Mouse (Mus musculus) right cerebral cortex, postnatal 25 days (tissue): Measurements from ENCODE around the gene Arfgap1.
A peak's percentile ranks its signal among the peaks of the same experiment; 100 is the strongest.

Experiments
- DNase-seq: peaks from one replicate; pipeline ENCODE4 v3.0.0; 2022

The Arfgap1 gene

DNA sequence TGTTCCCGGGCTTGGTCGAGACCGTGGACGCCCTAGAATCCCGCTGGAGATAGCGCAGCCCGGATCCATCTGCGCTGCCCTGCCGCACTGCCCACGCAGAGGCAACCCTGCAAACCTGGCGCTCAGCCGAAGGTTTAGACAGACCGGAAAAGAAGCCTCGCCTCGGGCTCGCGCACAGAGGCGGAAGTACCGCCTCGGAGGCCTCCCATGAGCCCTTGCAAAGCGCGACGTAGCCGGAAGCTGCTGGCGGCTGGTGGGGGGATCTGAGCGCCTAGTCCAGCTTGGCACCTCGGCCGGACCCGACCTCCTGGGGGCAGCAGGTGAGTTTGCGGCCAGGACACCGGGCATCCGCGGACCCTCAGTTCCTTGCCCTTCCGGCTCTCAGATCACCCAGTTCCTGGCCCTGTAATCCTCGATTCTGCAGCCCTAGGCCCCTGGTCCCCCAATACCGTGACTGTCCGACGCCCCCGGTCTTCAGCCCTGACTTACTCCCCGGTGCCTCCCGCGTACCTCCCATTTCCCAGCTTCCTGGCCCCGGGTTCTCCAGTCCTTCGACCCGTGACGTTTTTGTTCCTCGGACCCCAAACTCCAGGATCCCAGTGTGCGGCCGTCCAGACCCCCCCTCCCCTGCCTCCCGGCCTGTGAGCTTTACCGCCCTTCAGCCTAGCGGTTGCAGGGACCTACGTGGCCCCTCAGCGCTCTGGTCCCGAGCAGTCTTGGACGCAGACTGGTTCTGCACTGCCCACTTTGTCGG lies at the start of gene Arfgap1:
Gene Arfgap1, plus strand, starts transcription at position 216 of the 754 bp plus-strand sequence.
- peak; percentile 94 for DNase-seq

DNA sequence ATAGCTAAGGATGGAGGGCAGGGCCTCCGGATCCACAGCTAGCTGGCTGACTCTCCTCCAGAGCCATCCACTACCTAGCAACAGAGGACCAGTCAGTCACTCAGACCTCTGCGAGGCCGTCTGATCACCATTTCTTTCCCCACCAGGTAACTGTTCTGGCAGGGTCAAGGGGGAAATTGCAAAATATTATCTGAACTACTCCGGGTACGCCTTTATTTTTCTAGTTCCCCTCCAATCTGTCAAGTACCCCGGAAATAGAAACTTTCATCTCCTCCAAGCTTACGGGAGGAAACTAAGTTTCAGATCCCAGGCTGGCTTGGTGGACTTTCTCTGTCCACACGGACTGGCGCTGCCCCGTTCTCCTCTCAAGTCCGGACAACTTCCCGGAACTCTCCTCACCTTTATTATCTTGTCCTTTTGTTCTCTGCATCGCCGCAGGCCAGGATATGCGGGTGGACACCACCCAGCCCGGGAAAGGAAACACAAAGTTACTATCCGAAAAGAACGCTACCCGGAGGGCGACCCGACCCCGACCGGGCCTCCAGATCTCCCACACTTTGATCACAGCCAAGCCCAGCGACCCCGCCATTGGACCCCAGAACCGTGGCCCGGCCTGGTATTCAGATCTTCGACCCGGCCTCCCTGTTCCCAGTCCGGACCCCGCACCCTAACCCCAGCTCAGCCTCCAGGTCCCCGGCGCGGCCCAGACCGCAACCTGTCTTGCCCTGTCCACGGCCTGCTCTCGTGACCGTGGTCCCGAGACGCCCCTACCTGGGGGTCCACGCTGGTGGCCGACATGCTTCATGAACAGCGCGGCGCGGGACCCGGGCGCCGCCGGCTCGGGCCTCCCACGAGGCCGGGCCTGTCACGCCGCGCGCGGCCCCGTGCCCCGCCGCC lies 46.9 kb upstream of the Arfgap1 start:
- no peak for DNase-seq

DNA sequence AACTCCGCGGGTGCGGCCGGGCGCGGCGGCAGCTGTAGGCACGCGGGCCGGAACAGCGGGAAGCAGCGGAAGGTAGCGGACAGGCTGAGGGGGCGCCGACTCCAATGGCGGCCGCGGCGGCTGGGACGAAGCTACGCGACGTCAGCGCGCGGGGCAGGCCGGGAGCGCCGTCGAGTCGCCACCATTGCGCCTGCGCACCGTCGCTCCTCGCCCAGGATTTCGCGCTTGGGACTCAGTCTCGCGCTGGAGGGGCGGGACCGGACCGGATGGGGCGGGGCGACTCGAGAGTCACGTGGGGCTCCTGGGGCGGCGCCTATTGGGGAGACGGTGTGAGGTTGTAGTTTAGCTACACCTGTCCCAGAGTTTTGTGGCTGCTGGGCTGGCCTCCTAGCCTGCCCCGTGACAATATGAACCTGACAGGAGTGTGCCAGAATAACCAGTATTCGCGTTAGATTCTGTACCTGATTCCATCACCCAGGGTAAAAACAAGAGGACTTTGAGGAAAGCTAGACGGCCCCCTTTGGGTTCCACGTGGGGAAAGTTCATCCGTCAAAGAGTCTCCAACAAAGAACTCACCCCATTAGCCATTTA lies 46.1 kb upstream of the Arfgap1 start, which contains the start of gene Ythdf1:
Gene Ythdf1, minus strand, starts transcription at position 140 of the 591 bp plus-strand sequence.
- peak; percentile 99 for DNase-seq

DNA sequence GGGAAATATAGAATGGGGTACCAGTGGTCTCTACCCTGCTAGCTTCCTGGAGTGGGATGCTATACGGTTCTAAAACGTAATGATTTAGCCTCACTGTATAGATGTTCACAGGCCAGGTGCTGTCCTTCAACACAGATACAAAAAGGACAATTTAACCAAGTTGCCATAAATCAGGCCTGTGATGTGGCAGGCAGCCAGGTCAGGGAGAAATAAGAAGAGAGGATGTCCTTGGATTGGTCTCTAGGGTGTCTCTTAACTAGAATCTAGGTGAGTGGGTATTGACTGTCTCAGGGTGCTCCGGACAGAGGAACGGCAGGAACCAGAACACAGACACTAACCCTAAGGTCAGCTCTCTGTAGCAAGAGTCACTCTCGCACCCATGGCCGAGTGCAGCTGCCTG lies 44.3 kb upstream of the Arfgap1 start:
- DNase-seq: no peak

DNA sequence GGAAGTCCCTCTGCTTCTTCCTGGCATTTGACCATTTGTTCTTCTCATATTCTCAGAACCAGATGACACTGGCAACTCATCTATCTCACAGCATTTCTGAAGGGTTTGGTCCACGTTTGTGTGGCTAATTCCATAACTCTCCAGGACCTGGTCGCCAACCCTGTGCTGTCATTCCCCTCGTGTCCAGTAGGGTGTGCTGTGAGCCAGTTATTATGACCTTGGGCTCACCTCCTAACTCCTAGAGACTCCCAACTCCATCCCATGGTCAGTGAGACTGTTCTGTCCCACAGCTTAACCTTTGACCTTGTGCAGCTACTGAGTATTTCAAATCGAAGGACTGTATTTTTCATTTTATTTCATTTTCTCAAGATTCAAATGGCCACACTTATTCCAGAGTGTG lies 41.8 kb upstream of the Arfgap1 start:
- DNase-seq: peak; percentile 44

DNA sequence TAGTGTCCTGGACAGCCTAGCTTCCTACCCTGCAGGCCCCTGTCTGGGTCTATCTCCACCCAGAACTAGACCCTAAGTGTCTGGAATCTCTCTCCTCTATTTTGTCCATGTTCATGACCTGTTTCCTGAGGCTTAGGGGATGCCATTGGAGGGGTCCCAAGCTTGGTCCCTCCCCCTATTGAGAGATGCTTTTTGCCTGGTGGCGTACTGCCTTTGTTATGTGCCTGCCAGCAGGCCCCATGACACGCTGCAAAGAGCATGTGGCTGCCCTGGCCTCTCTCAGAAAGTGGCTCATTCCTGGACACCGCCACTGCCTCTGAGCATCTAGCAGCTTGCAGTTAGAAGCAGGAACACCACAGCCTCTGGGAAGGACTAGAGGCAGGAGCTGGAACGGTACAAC lies 38.3 kb upstream of the Arfgap1 start, which contains the start of gene Birc7:
Gene Birc7, plus strand, starts transcription at position 301 of the 400 bp plus-strand sequence.
- DNase-seq: no peak

DNA sequence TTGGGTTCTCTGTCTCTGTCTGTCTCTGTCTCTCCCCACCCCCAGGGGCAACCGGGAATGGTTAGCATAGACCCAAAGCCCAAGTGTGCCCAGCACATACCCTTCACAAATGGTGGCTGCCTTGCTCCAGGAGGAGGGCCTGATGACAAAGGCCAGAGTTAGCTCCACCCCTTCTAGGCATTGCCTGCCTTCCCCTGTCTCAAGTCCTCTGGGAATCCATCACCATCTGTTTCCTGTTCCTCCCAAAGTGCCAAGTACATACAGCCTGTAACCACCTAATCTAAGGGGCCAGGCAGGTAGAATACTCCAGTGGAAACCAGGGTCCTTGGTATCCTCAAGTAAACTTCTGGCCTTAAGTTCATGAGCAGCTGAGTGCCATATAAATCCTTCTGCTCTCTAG lies 34.6 kb upstream of the Arfgap1 start:
- no peak for DNase-seq

DNA sequence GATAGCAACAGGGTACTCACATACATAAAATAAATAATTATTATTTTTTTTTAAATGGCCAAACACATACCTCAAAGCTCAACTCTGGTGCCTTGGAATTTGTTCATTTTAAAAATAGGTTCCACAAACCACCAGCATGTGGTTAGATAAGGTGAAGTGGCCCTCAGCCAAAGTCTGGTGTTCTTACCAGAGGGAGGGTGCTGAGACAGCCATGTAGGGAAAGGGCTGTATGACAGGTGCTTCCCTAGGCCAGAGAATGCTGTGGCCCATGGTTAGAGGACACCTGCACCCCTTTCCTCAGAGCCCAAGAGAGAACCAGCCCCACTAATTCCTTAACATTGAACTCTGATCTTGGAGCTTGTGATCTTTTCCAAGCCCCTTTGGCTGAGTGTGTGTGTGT lies 26.8 kb upstream of the Arfgap1 start:
- DNase-seq: no peak

DNA sequence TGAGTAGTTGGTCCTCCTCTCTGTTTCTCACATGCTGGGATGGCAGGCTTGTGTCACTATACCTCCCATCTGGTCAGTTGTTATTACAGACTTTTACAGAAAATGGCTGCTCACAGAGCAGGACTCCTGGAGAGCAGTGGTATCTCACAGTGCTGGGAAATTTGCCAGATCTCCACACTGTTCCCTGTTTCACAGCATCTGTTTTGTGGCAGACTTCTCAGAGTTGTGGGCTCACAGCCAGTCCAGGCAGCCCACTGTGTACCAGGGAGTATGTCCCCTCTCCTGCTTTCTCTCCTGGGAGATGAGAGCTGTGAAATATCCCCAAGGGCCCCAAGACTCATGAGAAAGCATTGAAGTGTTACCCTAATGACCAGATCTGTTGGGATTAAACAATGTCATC lies 25.2 kb upstream of the Arfgap1 start:
- no peak for DNase-seq

DNA sequence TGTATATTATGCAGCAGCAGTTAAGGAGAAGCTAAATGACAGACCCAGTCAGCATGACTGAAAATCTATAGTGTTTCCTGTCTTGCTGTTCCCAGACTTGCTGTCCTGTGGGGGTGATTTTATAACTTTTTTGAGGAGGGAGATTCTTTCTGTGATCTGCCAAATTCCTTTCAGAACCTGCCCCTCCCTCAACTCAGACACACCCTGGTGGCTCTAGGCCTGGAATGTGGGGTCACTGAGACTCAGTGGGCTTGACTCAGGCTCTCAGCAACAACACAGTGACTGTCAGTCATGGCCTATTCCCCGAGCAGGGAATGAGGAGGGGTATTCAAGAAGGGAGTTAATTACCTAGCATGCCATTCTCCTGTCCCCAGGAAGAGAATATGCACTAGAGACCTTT lies 17.1 kb upstream of the Arfgap1 start:
- DNase-seq: no peak

DNA sequence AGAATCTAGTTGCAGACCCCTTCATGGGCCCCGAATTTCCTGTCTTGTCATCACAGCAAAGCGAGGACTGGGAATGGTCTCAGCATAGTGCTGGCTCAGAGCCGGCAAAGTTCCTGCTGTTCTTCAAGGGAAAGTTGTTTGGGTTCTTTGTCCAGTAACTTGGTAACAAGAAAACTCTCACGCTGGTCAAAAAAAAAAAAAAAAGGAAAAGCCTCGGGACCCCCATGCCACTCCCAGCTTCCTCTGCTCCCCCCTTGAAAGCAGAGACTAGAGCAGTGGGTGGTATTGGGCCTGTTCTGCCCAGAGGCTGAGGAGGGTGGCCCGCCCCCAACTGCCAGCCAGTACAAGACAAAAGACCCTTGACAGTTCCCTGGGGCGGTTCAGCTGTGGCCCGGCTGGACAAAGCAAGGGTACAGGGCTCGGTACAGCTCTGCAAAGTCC lies 14.3 kb upstream of the Arfgap1 start:
- DNase-seq: no peak

DNA sequence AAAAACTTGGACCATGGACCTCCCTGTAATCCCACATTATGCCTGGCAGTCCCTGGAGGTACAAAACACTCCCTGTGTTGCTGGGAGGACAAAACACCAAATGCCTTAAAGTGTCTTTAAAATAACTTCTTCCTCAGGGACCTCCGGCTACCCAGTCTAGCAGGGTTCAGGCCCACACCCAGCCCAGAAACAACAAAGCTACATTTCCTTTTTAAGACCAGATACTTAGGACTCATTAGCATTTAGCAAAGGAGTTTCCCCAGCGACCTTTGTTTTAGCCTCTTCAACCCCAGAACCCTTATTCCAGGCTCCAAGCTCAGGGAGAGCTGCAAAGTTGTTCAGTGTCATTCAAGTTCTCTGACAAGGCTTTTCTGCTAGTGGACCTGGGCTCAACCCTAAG lies 13.4 kb upstream of the Arfgap1 start:
- DNase-seq: no peak

DNA sequence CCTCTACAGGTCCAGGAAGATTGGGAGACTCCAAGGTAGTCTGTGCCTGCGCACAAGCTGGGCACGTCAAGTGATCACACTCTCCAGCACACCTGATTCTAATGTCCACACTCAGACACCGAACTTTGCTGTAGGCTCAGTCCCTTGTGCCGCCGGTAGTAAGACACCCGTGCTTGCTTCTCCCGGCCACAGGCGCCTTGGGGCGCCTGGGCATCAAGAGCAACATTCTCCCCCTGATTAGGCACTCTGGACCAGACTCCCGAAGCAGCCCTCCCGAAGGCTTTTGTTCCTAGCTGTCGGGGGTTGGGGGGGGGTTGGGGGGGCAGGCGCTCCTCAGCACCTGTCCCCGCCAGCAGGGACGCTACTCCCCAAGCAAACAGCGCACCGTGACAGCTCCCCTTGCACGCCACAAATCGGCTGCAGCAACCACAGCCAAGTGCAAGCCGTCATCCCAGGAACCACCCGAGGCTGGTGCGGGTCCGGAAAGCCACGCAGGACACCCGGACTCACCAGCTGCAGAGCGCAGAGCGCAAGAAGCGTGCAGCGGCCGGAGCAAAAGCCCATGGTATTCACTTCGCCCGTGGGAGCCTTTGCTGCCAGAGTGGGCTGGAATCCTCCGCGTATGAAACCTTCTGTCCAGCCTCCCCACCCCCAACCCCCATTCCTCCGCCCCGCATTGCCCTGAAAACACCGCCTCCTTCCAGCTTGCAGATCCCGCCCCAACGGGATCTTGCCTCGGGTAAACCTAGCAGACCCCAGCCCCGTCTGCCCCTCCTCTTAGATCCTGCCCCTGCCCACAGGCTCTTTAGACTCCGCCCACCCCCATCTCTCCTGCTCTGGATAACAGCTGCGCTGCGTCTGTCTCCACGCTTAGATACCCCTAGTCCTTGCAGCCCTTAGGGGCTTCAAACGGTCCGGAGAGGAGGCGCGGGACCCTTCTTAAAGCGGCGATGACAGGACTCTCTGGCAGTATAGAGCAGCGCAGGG lies 12.7 kb upstream of the Arfgap1 start, which contains the start of gene Nkain4:
Gene Nkain4, minus strand, starts transcription at position 639 of the 987 bp plus-strand sequence.
- DNase-seq: peak; percentile 60

DNA sequence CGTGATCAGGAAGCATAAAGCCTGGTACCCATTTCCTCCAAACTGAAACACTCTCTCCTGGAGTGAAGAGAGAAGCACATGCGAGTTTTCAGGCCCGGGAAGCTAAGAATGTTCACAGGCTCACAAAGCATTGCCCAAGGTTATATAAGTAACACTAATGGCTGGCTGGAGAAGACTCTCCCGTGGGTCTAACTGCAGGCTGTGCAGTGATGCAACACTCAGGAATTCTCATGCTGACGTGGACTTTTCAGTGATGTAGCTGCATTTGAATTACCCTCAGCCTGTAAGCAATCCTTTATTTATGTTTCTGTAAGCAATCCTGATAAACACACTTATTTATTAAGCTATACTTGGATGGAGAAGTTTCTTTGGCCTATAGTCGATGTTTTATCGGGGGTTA lies 7.4 kb upstream of the Arfgap1 start:
- no peak for DNase-seq

DNA sequence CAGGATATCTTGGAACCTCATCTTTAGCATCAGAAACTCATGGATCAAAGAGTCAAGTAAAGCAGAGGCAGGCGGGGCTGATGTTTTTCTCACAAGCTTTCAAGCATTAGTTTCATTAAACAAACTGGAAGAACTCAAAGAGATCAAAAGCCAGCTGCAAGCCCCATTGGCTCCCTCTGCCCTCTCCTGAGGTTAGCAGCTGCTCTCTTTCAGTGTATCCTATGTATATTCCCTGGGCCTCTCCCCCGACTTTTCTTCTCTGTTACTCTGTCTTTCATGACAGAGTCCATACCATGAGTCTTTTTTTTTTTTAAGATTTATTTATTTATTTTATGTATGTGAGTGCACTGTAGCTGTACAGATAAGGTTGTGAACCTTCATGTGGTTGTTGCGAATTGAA lies 6.8 kb upstream of the Arfgap1 start:
- no peak for DNase-seq

DNA sequence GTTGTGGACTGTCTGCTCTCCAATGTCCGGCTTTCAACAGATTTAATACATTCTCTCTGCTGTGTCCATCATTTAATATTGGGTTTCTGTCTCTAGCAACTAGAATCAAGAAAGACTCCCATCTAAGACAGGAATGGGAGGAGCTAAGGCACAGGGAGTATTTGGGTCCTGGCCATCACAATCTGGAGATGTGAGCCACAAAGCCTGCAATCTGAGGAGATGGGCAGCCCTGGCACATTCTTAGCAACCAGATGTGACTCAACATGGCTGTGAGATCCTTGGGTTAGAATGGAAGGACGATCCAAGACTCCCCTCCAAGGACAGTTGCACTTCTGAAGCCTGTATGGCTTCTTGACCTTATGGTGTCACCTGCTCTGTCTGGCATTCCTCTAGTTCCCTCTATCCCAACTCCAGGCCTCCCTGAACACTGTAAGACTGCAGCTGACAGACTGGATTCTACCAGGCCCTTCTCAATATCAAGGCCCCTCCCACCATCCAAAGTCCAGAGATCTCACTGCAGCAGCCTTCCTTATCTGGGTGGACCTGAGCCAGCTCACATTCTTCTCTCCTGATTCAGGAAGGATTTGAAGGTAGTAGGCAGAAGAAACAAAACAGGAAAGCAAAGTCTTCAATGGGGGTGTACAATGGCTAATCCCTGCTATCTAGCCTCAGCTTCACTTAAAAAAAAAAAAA lies 4.3 kb upstream of the Arfgap1 start:
- DNase-seq: no peak

DNA sequence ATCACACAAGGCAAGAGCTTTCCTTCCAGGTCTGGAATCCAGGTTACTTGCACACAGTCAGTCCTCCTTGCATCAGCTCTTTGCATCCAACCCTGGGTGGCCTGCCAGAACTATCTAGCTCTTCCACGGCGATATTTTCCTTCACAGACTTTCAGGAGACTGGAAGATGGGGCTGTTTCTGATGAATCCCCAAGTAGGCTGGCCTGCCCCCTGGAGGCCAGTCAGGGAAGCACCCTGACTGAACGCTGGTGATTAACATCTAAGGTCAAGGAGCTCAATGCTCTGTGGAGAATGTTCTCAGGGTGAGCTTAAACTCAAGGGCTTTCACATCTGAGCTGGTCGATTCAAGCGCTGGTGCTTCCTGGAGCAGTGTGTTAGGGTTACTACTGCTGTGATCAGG lies 3.1 kb upstream of the Arfgap1 start:
- peak; percentile 63 for DNase-seq

DNA sequence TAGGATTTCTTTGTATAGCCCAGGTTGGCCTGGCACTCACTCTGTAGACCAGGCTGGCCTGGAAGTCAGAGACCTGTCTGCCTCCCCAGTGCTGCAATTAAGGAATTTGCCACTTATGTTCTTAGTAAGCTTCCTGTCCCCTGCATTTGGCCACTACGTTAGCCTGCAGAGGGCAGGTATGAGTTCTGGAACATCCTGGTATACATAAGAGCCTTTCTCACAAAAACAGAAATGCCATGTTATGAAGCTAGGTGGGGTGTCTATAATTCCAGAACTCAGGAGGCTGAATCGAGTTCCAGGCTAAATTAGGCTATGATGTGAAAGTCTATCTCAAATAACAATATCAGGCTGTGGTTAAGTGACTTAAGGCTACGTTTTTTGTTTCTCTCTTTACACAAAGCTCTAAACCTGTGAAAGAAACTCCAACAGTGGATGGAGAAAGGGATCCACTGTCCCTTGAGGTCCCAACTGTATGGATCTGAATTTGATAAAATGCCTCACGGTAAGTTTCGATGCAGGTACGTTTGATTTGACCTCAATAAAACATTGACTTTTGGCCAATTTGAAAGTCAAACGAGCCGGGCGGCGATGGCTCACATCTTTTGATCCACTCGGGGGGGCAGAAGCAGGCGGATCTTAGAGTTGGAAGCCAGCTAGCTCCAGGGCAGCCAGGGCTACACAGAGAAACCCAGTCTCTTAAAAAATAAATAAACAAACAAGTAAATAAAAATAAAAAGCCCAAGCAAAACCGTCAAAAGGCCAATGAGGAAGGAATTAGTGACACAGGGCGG lies 738 bp upstream of the Arfgap1 start:
- DNase-seq: no peak

DNA sequence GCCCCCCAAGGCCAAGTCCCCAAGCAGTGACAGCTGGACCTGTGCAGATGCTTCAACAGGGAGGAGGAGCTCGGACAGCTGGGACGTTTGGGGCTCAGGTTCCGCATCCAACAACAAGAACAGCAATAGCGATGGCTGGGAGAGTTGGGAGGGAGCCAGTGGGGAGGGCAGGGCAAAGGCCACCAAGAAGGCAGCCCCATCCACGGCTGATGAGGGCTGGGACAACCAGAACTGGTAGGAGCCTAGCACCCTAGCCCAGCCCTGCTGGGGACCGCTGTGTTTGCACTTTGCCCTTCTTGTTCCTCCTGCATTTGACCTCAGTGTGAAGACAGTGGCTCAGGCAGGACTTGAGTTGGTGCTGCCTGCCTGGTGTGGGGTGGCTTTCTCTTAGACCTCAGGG lies 14.1 kb downstream of the Arfgap1 start:
- DNase-seq: no peak

DNA sequence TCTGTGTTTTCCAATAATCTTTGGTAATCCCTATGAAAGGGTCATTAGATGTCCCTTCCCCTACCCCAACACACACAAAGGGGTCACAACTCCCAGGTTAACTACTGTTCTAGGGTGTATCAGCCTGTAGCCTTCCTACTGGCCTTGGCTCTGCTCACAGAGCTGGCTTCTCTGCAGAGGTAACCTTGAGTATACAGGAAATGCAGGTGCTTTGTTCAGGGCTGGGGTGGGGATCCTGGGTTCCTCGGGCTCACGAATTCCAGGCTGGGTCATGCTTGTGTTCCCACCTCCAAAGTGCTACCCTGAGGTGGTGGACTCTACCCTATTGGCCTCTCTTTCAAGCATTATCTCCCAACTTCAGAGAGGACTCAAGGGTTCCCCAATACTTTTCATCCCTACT lies 18.6 kb downstream of the Arfgap1 start:
- DNase-seq: no peak

DNA sequence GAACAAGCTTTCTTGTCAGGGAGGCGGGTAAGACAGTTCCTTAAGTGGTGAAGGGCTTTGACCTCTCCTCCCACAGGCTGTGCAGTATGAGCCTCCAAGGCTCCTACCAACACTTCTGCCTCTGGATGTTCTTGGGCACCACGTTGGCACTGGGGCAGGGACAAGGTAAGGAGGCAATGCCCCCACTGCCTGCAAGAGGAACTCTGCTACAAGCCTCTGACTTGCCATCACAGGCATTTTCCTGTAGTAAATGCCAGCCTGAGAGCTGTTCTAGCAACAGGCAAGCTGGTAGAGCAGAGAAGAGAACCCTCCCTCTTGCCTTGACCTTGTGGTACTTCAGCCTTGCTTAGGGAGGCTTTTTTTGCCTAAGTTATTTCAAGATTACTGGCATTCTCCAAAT lies 19.4 kb downstream of the Arfgap1 start, which contains the start of gene Col20a1:
Gene Col20a1, plus strand, starts transcription at position 87 of the 400 bp plus-strand sequence.
- DNase-seq: no peak
